Mouse (Mus musculus) olfactory bulb, adult 2 months (tissue): ENCODE measurements around the gene Iqsec1.

Experiments
- CTCF ChIP-seq: fragments of 200-500 bp; IDR thresholded peaks from 2 replicates; pipeline ENCODE4 v1.5.1; 2012; ENCODE audit warnings: low read depth, mild to moderate bottlenecking, low read length, moderate library complexity; ENCODE audit not compliant: insufficient read depth
- POLR2A ChIP-seq: fragments of 200-500 bp; IDR thresholded peaks from 2 replicates; pipeline ENCODE4 v1.6.1; 2012; ENCODE audit warnings: mild to moderate bottlenecking, low read depth, low read length, moderate library complexity; ENCODE audit not compliant: insufficient read depth

DNA sequence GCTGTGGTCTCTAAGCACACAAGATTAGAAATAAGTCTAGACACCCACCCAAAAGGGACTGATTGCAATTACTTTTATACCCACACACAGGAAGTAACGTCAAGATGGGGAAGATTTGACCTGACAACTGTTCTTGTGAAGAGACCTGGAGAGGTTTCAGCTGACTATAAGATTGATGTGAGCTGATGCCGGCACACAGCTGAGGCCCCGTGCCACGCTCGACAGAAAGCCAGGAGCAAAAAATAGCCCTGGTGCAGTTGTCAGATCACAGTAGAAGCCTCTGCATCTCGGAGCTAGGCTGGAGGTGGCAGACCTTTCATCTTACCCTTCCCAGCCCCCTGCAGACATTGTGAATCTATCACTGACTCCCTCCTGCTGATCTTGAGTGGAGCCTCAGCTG is 289.6 kb downstream of the Iqsec1 start:
- TF ChIP-seq CTCF (no peak), POLR2A (no peak)
